Mouse (Mus musculus): ENCODE data around the gene Dio2.
A peak's percentile ranks its signal among the peaks of the same experiment; 100 is the strongest.

Gene Dio2

DNA sequence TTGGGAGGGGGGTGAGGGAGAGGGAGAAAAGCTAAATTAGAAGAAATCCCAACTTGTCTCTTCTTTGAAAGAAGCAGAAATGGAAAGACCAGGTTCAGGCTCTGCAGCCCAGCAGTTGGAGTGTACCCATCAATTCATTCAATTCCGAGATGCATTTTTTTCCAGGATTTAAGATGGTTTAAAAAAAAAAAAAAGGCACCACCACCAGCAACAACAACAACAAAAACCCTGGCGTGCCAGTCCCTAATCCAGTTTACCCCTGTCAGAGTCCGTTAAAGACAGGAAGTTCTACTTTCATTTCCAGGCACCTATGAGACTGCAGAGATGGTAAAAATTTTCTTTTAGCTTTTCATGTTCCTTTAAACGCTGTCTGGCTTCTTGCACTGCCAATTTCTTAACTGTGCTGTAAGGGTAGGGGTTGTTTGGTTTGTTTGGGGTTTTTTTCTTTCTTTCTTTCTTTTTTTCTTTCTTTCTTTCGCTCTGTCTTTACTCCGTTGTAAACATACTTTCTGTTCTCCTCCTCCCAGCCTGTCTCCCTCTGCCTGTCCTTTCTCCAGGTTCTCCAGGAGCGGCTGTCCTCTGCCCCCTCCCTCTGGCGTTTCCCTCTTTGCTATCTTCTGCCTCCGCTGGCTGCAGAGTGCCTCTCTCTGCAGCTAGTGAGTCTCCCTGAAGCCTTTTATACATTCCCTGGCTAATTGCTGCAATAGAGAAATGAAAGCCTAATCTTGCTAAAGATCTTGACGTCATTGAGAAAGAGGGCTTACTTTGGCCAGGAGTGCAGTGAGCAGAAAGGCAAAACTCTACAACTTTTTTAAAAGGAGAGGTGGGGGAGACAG is at the start of gene Dio2:
Dio2 (minus strand) TSS at position 51 of the 836 bp plus-strand sequence.
- peak in 1 of 2 experiments; percentile 10 for DNase-seq

DNA sequence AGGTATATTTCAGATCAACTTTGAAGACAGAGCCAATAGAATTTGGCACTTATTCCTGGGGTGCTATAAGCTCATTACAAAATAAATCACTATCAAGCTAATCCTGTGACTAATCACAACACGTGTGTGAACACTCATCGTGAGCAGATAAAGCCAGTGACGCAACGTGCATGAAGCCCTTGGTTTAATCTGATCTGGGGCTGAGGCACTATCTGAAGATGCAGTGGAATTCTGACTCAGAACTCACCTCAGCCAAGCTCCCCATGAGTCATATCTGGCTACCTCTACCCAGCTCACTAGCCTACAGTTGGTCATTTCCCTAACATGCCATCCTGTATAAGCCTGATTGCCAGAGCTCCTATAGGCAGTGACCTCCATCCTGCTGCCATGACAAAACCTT is 43.2 kb upstream of the Dio2 start:
- DNase-seq: no peak

DNA sequence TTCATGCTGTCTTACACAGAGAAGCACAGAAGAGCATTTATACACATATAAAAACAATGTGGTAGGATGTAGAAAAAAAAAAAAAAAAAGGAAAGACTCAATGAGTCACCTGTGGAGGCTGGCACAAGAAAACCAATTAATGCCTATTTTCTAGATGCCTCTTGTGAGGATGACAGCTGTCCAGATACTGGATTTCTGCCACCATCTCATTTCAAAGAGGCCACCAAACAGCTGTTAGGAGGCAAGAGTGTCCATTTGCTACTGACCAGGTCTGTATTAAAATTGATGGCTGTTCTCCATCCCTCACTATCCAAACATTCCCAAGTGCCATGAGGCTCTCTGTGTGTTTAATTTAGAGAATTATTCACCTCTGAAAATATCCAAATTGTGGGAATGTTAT is 6.5 kb upstream of the Dio2 start:
- no peak for DNase-seq

DNA sequence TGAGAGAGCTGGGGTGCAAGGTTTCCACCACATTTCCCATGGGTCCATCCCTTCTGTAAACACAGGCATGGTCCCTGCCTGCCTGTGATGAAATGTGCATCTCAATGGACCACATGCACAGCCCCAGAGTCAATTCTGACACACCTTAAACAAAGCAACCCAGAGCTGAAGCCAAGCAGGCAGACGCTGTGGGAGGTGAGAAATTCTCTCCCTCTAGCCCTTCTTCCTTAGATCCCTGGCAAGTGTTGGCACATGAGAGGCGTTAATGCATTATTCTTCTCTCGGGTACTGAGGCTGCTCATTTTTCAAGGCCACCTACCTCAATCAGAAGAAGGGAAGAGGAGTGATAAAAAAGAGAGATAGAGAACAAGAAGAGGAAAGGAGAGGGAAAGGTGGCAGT is 5.4 kb upstream of the Dio2 start:
- DNase-seq: no peak

DNA sequence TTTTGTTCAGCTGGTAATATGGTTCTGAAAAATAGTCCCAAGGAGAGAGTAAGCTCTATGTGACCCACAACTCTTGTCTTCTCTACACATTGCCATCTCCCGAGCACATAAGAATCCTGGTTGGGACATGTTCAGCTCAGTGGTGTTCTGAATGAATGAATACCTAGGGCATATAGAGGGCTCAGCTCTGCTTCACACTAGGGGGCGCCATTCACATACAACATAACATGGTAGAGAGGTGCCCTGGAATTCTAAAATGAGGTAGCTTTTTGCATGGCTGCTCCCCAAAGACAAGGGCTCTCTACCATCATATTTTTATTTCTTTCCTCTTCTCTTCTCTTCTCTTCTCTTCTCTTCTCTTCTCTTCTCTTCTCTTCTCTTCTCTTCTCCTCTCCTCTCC is 2.2 kb upstream of the Dio2 start:
- DNase-seq: peak; percentile 49 to 77

DNA sequence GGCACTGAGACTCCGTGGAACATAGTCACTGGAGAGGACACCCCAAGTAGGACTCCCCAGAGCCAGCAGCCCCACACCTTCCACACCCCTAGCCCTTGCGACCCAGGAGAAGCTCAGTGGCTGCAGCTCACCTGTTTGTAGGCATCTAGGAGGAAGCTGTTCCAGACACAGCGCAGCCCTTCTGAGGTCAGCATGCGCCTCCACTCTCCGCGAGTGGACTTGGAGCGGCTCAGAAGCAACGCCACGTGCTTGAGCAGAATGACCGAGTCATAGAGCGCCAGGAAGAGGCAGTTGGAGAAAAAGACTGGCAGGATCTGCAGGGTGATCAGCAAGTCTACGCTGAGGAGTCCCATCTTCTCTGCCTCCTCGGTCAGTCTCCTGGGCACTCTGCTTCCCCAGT is 306 bp downstream of the Dio2 start:
- DNase-seq: no peak

DNA sequence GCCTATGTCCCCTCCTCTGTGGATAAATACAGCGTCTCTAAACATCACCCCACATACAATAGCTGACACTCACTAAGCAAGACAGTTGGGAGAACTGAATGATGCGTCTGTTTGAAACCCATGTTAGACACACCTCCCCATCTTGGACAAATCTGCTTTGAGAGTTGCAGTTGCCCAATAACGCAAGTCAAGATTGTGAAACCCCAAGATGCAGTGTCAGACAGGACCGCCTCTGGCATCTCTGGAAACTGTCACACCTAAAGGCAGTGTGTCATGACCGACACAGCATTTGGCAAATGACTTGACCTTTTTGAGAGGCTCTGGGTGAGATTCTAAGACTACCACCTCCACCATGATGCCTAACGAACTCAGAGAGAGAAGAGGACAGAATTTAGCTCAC is 2.8 kb downstream of the Dio2 start:
- no peak for DNase-seq

DNA sequence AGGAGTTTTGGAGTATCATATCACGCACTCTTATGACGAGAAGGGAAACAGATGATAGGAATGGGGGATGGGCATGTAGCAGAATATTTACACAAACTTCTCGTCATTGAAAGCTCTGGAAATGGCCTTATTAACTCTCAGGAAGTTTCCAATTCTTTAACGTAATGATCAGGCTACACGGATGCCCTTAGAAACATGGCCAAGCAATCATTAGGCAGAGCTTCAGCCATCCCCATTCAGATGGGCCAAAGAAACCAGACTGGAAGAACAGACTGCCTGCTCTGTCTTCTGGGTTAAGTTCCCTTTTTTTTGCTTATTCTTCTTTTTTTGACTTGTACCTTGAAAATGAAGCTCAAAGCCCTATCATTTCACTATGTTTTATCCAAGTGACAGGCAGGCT is 3.7 kb downstream of the Dio2 start:
- no peak for DNase-seq

DNA sequence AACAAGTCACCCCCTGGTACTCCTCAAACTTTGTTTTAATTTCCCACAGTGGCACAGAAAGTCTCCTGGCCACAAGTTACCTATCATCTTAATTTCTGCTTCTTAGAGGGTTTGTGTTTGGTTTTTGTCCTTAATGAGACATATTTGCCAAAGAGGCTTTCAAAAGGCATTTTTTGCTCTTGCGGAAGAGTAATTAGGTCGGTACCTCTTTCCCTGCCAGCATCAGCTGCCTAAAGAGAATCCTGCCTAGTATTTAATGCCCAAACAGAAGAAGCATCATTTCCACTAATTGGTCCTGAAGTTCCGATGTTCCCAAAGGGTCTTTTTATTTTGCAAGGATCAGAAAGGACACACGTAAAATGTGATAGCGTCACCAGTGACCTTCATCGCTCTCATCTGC is 4.5 kb downstream of the Dio2 start:
- no peak for DNase-seq

DNA sequence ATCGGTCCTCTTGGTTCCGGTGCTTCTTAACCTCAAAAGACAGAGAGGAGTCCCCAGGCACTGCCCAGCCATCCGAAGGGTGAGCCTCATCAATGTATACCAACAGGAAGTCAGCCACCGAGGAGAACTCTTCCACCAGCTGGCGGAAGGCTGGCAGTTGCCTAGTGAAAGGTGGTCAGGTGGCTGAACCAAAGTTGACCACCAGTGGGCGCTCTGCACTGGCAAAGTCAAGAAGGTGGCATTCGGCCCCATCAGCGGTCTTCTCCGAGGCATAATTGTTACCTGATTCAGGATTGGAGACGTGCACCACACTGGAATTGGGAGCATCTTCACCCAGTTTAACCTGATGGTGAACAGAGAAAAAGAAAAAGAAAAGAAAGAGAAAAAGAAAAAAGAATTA is 8.6 kb downstream of the Dio2 start:
- peak; percentile 23 to 79 for DNase-seq

DNA sequence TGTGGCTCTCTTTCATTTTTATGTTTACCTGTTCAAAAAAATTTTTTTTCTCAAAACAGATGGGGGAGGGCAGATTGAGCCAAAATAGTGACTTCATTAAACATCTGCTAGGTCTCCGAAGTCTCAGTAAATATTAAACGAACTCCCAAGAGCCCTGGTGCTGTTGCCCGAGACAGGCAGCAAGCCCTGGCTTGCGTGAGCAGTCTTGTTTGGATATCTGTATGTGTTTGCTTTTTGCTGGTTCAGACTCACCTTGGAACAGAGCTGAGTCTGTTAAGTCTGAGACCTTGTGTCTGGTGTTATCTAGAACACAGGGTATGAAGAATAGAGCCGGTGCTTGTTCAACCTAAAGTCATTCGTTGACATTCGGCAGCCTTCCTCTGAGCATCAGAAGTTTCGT is 13.1 kb downstream of the Dio2 start:
- no peak for DNase-seq

DNA sequence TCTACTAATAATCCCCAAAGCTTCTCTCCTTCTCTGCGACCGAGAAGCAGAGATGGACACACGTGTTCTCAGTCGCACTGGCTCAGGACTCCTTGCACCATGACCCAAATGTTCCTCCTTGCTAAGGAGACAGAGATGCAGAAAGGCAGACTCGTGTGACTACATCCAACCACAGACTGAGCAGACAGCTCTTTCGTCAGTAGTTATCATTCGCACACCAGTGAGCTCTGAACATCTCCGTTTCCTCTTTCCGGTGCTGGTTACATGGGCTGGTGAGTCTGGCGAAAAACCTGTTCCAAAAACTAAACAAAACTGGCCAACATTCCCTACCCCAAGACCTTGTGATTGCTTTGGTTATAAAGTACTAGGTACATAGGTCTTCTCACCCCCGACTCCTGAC is 13.6 kb downstream of the Dio2 start:
- DNase-seq: no peak

DNA sequence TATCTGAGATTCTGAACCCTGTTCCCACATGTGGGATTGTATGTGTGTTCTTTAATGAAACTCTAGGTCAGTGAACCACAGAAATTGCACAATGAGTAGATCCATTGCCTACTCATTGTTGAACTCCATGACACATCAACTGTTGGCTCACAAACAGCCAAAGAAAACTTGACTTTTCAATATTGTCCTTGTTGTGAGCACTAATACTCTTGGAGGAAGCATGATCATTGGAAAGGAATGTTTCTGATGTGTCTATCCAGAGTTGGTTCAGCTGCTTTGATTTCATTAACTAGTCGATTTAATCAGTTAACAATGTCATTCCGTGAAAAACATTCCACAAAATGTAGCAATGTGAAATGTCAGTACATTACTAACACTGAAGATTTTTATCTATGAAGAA is 44.1 kb downstream of the Dio2 start:
- DNase-seq: no peak
